Mouse (Mus musculus): ENCODE data around the gene Fgf15. TPM values are rescaled to one million over a fixed set of nuclear protein-coding genes. Genes with fewer than 3 reads are reported as not detected.

Fgf15 gene
- polyA plus RNA-seq, 1 experiment, result not detected

- no peak overlapping the region for H3K4me3 ChIP-seq
- H3K79me2 ChIP-seq (ENCODE audit: control insufficient read depth, insufficient read depth), result no peaks in the 10 kb centered on the region
- no peaks in the 10 kb centered on the region for H3K36me3 ChIP-seq (ENCODE audit: control insufficient read depth, insufficient read depth)
- H3K27me3 ChIP-seq (ENCODE audit: control insufficient read depth, insufficient read depth, insufficient read length), result peaks cover 50% of the 10 kb centered on the region
- no peak for TF ChIP-seq MAX (IDR thresholded peaks at IDR 0.05; ENCODE audit: low read depth)
- TF ChIP-seq E2F4 (IDR thresholded peaks at IDR 0.05; ENCODE audit: insufficient read depth), result no peak
- TF ChIP-seq POLR2AphosphoS2 (IDR thresholded peaks at IDR 0.05; ENCODE audit: insufficient read length, low read depth), result no peak
- TF ChIP-seq TCF12 (IDR thresholded peaks at IDR 0.05; ENCODE audit: insufficient read depth, poor library complexity, severe bottlenecking), result no peak
- no peak overlapping the region for H3ac ChIP-seq (ENCODE audit: control insufficient read depth, insufficient read length)
- no peak overlapping the region for H3K4me2 ChIP-seq (ENCODE audit: low read depth)
Observed at GRCm38 (mm10) chr7:144873160-144873559, 23.2 kb upstream of the Fgf15 start.

- Histone ChIP-seq H3K36me3 (ENCODE audit: control insufficient read depth, insufficient read depth) (no peaks in the 10 kb centered on the region), H3K4me3 (no peak overlapping the region), H3K4me2 (ENCODE audit: low read depth) (no peak overlapping the region), H3K27me3 (ENCODE audit: control insufficient read depth, insufficient read depth, insufficient read length) (peaks cover 50% of the 10 kb centered on the region), H3K79me2 (ENCODE audit: control insufficient read depth, insufficient read depth) (no peaks in the 10 kb centered on the region), H3ac (ENCODE audit: control insufficient read depth, insufficient read length) (no peak overlapping the region)
- TF ChIP-seq MYOG (IDR thresholded peaks at IDR 0.05; ENCODE audit: control insufficient read depth in 1 of 3, insufficient read depth in 1 of 3, insufficient read length in 2 of 3, low read depth in 2 of 3) (no peak), REST (IDR thresholded peaks at IDR 0.05; ENCODE audit: insufficient read depth, insufficient read length) (no peak), MYOD1 (IDR thresholded peaks at IDR 0.05; ENCODE audit: control insufficient read depth in 1 of 3, insufficient read length in 2 of 3, low read depth in 2 of 3) (no peak), USF1 (IDR thresholded peaks at IDR 0.05; ENCODE audit: low read depth) (no peak), POLR2A (IDR thresholded peaks at IDR 0.05; ENCODE audit: insufficient read length, low read depth) (no peak), MAX (IDR thresholded peaks at IDR 0.05; ENCODE audit: low read depth) (no peak), POLR2AphosphoS2 (IDR thresholded peaks at IDR 0.05; ENCODE audit: insufficient read length, low read depth) (no peak), TCF3 (IDR thresholded peaks at IDR 0.05; ENCODE audit: insufficient read length, low read depth) (no peak), TCF12 (IDR thresholded peaks at IDR 0.05; ENCODE audit: insufficient read depth, poor library complexity, severe bottlenecking) (no peak), SRF (IDR thresholded peaks at IDR 0.05; ENCODE audit: control insufficient read depth, insufficient read length, low read depth) (no peak), CEBPB (IDR thresholded peaks at IDR 0.05; ENCODE audit: insufficient read depth, poor library complexity, severe bottlenecking) (no peak), E2F4 (IDR thresholded peaks at IDR 0.05; ENCODE audit: insufficient read depth) (no peak)
Observed at GRCm38 (mm10) chr7:144874226-144874625, 22.1 kb upstream of the Fgf15 start.

- Histone ChIP-seq H3ac (ENCODE audit: control insufficient read depth, insufficient read length) (no peak overlapping the region), H3K27me3 (ENCODE audit: control insufficient read depth, insufficient read depth, insufficient read length) (peaks cover 32% of the 10 kb centered on the region), H3K79me2 (ENCODE audit: control insufficient read depth, insufficient read depth) (no peaks in the 10 kb centered on the region), H3K36me3 (ENCODE audit: control insufficient read depth, insufficient read depth) (no peaks in the 10 kb centered on the region), H3K4me3 (no peak overlapping the region), H3K4me2 (ENCODE audit: low read depth) (no peak overlapping the region)
- TF ChIP-seq REST (IDR thresholded peaks at IDR 0.05; ENCODE audit: insufficient read depth, insufficient read length), result no peak
Observed at GRCm38 (mm10) chr7:144878401-144878800, 17.9 kb upstream of the Fgf15 start.

GRCm38 (mm10) chr7:144883106-144883505 is 13.2 kb upstream of the Fgf15 start:
- Histone ChIP-seq H3K79me2 (ENCODE audit: control insufficient read depth, insufficient read depth) (no peaks in the 10 kb centered on the region), H3K4me2 (ENCODE audit: low read depth) (no peak overlapping the region), H3K4me3 (no peak overlapping the region), H3K27me3 (ENCODE audit: control insufficient read depth, insufficient read depth, insufficient read length) (no peaks in the 10 kb centered on the region), H3ac (ENCODE audit: control insufficient read depth, insufficient read length) (no peak overlapping the region), H3K36me3 (ENCODE audit: control insufficient read depth, insufficient read depth) (no peaks in the 10 kb centered on the region)
- TF ChIP-seq POLR2AphosphoS2 (IDR thresholded peaks at IDR 0.05; ENCODE audit: insufficient read length, low read depth), result no peak
- no peak for TF ChIP-seq TCF3 (IDR thresholded peaks at IDR 0.05; ENCODE audit: insufficient read length, low read depth)
- TF ChIP-seq MYOG (IDR thresholded peaks at IDR 0.05; ENCODE audit: control insufficient read depth in 1 of 3, insufficient read depth in 1 of 3, insufficient read length in 2 of 3, low read depth in 2 of 3), result no peak
- TF ChIP-seq USF1 (IDR thresholded peaks at IDR 0.05; ENCODE audit: low read depth), result no peak
- TF ChIP-seq MYOD1 (IDR thresholded peaks at IDR 0.05; ENCODE audit: control insufficient read depth in 1 of 3, insufficient read length in 2 of 3, low read depth in 2 of 3), result no peak
- no peak for TF ChIP-seq REST (IDR thresholded peaks at IDR 0.05; ENCODE audit: insufficient read depth, insufficient read length)
- TF ChIP-seq E2F4 (IDR thresholded peaks at IDR 0.05; ENCODE audit: insufficient read depth), result no peak
- no peak for TF ChIP-seq TCF12 (IDR thresholded peaks at IDR 0.05; ENCODE audit: insufficient read depth, poor library complexity, severe bottlenecking)
- no peak for TF ChIP-seq SRF (IDR thresholded peaks at IDR 0.05; ENCODE audit: control insufficient read depth, insufficient read length, low read depth)
- no peak for TF ChIP-seq CEBPB (IDR thresholded peaks at IDR 0.05; ENCODE audit: insufficient read depth, poor library complexity, severe bottlenecking)
- no peak for TF ChIP-seq POLR2A (IDR thresholded peaks at IDR 0.05; ENCODE audit: insufficient read length, low read depth)
- no peak for TF ChIP-seq MAX (IDR thresholded peaks at IDR 0.05; ENCODE audit: low read depth)

GRCm38 (mm10) chr7:144887672-144888071 is 8.7 kb upstream of the Fgf15 start:
- Histone ChIP-seq H3K36me3 (ENCODE audit: control insufficient read depth, insufficient read depth) (no peaks in the 10 kb centered on the region), H3K27me3 (ENCODE audit: control insufficient read depth, insufficient read depth, insufficient read length) (peaks cover 18% of the 10 kb centered on the region), H3K79me2 (ENCODE audit: control insufficient read depth, insufficient read depth) (no peaks in the 10 kb centered on the region), H3K4me3 (no peak overlapping the region), H3K4me2 (ENCODE audit: low read depth) (no peak overlapping the region), H3ac (ENCODE audit: control insufficient read depth, insufficient read length) (no peak overlapping the region)
- TF ChIP-seq POLR2AphosphoS2 (IDR thresholded peaks at IDR 0.05; ENCODE audit: insufficient read length, low read depth) (no peak), USF1 (IDR thresholded peaks at IDR 0.05; ENCODE audit: low read depth) (no peak), REST (IDR thresholded peaks at IDR 0.05; ENCODE audit: insufficient read depth, insufficient read length) (no peak), POLR2A (IDR thresholded peaks at IDR 0.05; ENCODE audit: insufficient read length, low read depth) (no peak), CEBPB (IDR thresholded peaks at IDR 0.05; ENCODE audit: insufficient read depth, poor library complexity, severe bottlenecking) (no peak), MYOG (IDR thresholded peaks at IDR 0.05; ENCODE audit: control insufficient read depth in 1 of 3, insufficient read depth in 1 of 3, insufficient read length in 2 of 3, low read depth in 2 of 3) (no peak), TCF3 (IDR thresholded peaks at IDR 0.05; ENCODE audit: insufficient read length, low read depth) (no peak), E2F4 (IDR thresholded peaks at IDR 0.05; ENCODE audit: insufficient read depth) (no peak), MYOD1 (IDR thresholded peaks at IDR 0.05; ENCODE audit: control insufficient read depth in 1 of 3, insufficient read length in 2 of 3, low read depth in 2 of 3) (no peak), MAX (IDR thresholded peaks at IDR 0.05; ENCODE audit: low read depth) (no peak), TCF12 (IDR thresholded peaks at IDR 0.05; ENCODE audit: insufficient read depth, poor library complexity, severe bottlenecking) (no peak), SRF (IDR thresholded peaks at IDR 0.05; ENCODE audit: control insufficient read depth, insufficient read length, low read depth) (no peak)
